Mouse (Mus musculus) CH12.LX (cell line): Measurements from ENCODE around the gene Fyb. TPM values are rescaled to one million over a fixed set of nuclear protein-coding genes. Genes with fewer than 3 reads are reported as not detected.

ENCODE experiments used
- DNase-seq: peaks from one replicate; pipeline ENCODE4 v3.0.0-alpha.2; 2013; ENCODE audit errors: extremely low read depth
- H3K27ac ChIP-seq: 2 replicates; pipeline ENCODE4 v1.5.1; 2012; ENCODE audit warnings: low read depth, mild to moderate bottlenecking, control low read depth, moderate library complexity; ENCODE audit not compliant: insufficient read depth
- H3K27me3 ChIP-seq: replicated peaks from 2 replicates; pipeline ENCODE3; 2012; ENCODE audit warnings: inconsistent platforms
- H3K36me3 ChIP-seq, 2 experiments: replicated peaks in 1 of 2; 2 replicates each; pipeline versions ENCODE3 to v1.6.1; 2012; ENCODE audit warnings: inconsistent platforms in 1 of 2, low read length in 1 of 2, mild to moderate bottlenecking in 1 of 2, mixed read lengths in 1 of 2, moderate library complexity in 1 of 2; ENCODE audit not compliant: control insufficient read depth in 1 of 2, insufficient read depth in 1 of 2
- H3K4me1 ChIP-seq, 2 experiments: 2 replicates each; pipeline ENCODE4 v1.6.1; 2012; ENCODE audit warnings: inconsistent platforms in 1 of 2, moderate library complexity in 1 of 2; ENCODE audit not compliant: insufficient read depth in 2 of 2, control insufficient read depth in 1 of 2
- H3K4me2 ChIP-seq: 2 replicates; pipeline ENCODE4 v1.6.1; 2012; ENCODE audit warnings: low read depth, mild to moderate bottlenecking, control low read depth; ENCODE audit not compliant: poor library complexity, insufficient read depth, severe bottlenecking
- H3K4me3 ChIP-seq, 3 experiments: fragments of 150-350 bp in 1 of 3; sonication (generic) in 1 of 3; replicated peaks in 1 of 3; 2 replicates each; pipeline versions ENCODE3 to v1.5.1; 2011 to 2012; ENCODE audit warnings: low read depth in 2 of 3, low read length in 2 of 3, mild to moderate bottlenecking in 2 of 3, moderate library complexity in 2 of 3, control low read depth in 1 of 3, improper control_type of control experiment in 1 of 3, inconsistent platforms in 1 of 3, mixed read lengths in 1 of 3; ENCODE audit not compliant: poor library complexity in 1 of 3
- H3K79me2 ChIP-seq: replicated peaks from 2 replicates; pipeline ENCODE4 v1.6.1; 2012; ENCODE audit warnings: mild to moderate bottlenecking, moderate library complexity; ENCODE audit not compliant: control insufficient read depth, poor library complexity, insufficient read depth, severe bottlenecking; ENCODE audit errors: extremely low read depth
- H3K9ac ChIP-seq: 2 replicates; pipeline ENCODE4 v1.6.1; 2012; ENCODE audit warnings: low read depth, mild to moderate bottlenecking, control low read depth, moderate library complexity; ENCODE audit not compliant: insufficient read depth
- H3K9me3 ChIP-seq: replicated peaks from 2 replicates; pipeline ENCODE3; 2012; ENCODE audit warnings: low read length, inconsistent platforms, mixed read lengths
- CHD1 ChIP-seq: IDR thresholded peaks from 2 replicates; pipeline ENCODE4 v1.6.1; 2012; ENCODE audit warnings: low read depth, low read length, improper control_type of control experiment, inconsistent platforms
- CTCF ChIP-seq, 2 experiments: IDR thresholded peaks in 1 of 2; conservative IDR thresholded peaks in 1 of 2; 2 replicates each; pipeline ENCODE4 v1.5.1; 2011 to 2012; ENCODE audit warnings: low read depth in 2 of 2, low read length in 2 of 2, improper control_type of control experiment in 1 of 2, inconsistent platforms in 1 of 2, mild to moderate bottlenecking in 1 of 2, moderate library complexity in 1 of 2
- E2F4 ChIP-seq: IDR thresholded peaks from 2 replicates; pipeline ENCODE4 v1.6.1; 2011; ENCODE audit warnings: low read depth, low read length, improper control_type of control experiment; ENCODE audit not compliant: insufficient replicate concordance
- EP300 ChIP-seq: IDR thresholded peaks from 2 replicates; pipeline ENCODE4 v1.6.1; 2011; ENCODE audit warnings: low read length, improper control_type of control experiment
- ETS1 ChIP-seq: conservative IDR thresholded peaks from 2 replicates; pipeline ENCODE4 v1.6.1; 2012; ENCODE audit warnings: low read depth, mild to moderate bottlenecking, inconsistent platforms, low read length, improper control_type of control experiment, moderate library complexity
- GABPA ChIP-seq: IDR thresholded peaks from 2 replicates; pipeline ENCODE4 v1.6.1; 2012; ENCODE audit warnings: low read depth, low read length, improper control_type of control experiment, inconsistent platforms; ENCODE audit not compliant: insufficient replicate concordance
- JUN ChIP-seq: IDR thresholded peaks from 2 replicates; pipeline ENCODE4 v1.6.1; 2011; ENCODE audit warnings: low read depth, mild to moderate bottlenecking, low read length, improper control_type of control experiment, moderate library complexity; ENCODE audit not compliant: insufficient read depth
- MYC ChIP-seq: IDR thresholded peaks from 2 replicates; pipeline ENCODE4 v1.6.1; 2011; ENCODE audit warnings: low read depth, mild to moderate bottlenecking, improper control_type of control experiment, low read length
- NRF1 ChIP-seq: IDR thresholded peaks from 2 replicates; pipeline ENCODE4 v1.6.1; 2014; ENCODE audit warnings: low read depth, mild to moderate bottlenecking, inconsistent platforms, low read length, improper control_type of control experiment, moderate library complexity
- RAD21 ChIP-seq: IDR thresholded peaks from 2 replicates; pipeline ENCODE4 v1.6.1; 2011; ENCODE audit warnings: low read depth, mild to moderate bottlenecking, low read length, improper control_type of control experiment, moderate library complexity
- SIN3A ChIP-seq: IDR thresholded peaks from 2 replicates; pipeline ENCODE4 v1.6.1; 2012; ENCODE audit warnings: low read length, improper control_type of control experiment, inconsistent platforms
- TBP ChIP-seq: conservative IDR thresholded peaks from 2 replicates; pipeline ENCODE4 v1.6.1; 2011; ENCODE audit warnings: low read depth, low read length, improper control_type of control experiment
- UBTF ChIP-seq: IDR thresholded peaks from 2 replicates; pipeline ENCODE4 v1.6.1; 2012; ENCODE audit warnings: low read depth, mild to moderate bottlenecking, inconsistent platforms, low read length, improper control_type of control experiment, moderate library complexity
- USF2 ChIP-seq: conservative IDR thresholded peaks from 2 replicates; pipeline ENCODE4 v1.6.1; 2011; ENCODE audit warnings: low read depth, low read length, improper control_type of control experiment
- dilution Hi-C: fragments of 300-500 bp; cut with MboI; formaldehyde crosslinking; loops from 2 replicates; pipeline ENCODE4 v1.14.3; 2020; ENCODE audit warnings: low sequenced_read_pairs; ENCODE audit not compliant: extremely low pct_unique_long_range_greater_than_20kb, extremely low pct_ligation_motif_present
- in situ Hi-C: fragments of 300-500 bp; cut with MboI; formaldehyde crosslinking; loops from 3 replicates; pipeline ENCODE4 v1.14.3; 2019; ENCODE audit warnings: low sequenced_read_pairs, low pct_ligation_motif_present, low pct_unique_long_range_greater_than_20kb, mixed read lengths
- polyA plus RNA-seq: library from polyadenylated mRNA; unstranded; fragments of >175 nt; gene quantifications from 2 replicates; pipeline ENCODE4 v1.2.1, GENCODE M21; 2012; ENCODE audit warnings: low read depth; ENCODE audit not compliant: insufficient read length
- total RNA-seq, 2 experiments: library from RNA; depleted of rRNA; stranded (reverse); fragments of 300-350 nt in 1 of 2; fragments of >200 nt in 1 of 2; gene quantifications; 2 replicates each; pipeline ENCODE4 v1.2.3; 2012 to 2014

Gene Fyb
- total RNA-seq (2012; rRNA removed) (53.1 and 60.1 TPM in 2 replicates), total RNA-seq (2014; rRNA removed) (13.4 and 17.6 TPM in 2 replicates), polyA plus RNA-seq (32.2 and 127 TPM in 2 replicates)

GRCm38 (mm10) chr15:6522653-6523167 is at the start of gene Fyb:
Gene Fyb (plus strand): TSS chr15:6522853.
- Histone ChIP-seq H3K4me3 (no peak within 1 kb of the TSS), H3K4me1 (peaks cover 2 to 22% of the 10 kb centered on the region in 2 experiments; a peak in 2 of 4 replicates), H3K4me2 (peak within 1 kb of the TSS; percentile 85), H3K79me2 (no peaks in the 10 kb centered on the region), H3K27ac (no peak within 1 kb of the TSS), H3K36me3 (no peaks in the 10 kb centered on the region), H3K9me3 (no peaks in the 10 kb centered on the region), H3K27me3 (no peaks in the 10 kb centered on the region), H3K9ac (no peak within 1 kb of the TSS)
- dilution Hi-C loops (no loop called here), in situ Hi-C loops (no loop called here)
- no peak for DNase-seq
- no peak for TF ChIP-seq TBP
- no peak for TF ChIP-seq CTCF (conservative IDR thresholded peaks at IDR 0.05 in 1 of 2, IDR thresholded peaks at IDR 0.05 in 1 of 2; ENCODE audit: low read depth in 2 of 2, low read length in 2 of 2)
- no peak for TF ChIP-seq RAD21
- TF ChIP-seq GABPA: no peak

GRCm38 (mm10) chr15:6483561-6483960 is 39.1 kb upstream of the Fyb start:
- Histone ChIP-seq H3K36me3 (no peaks in the 10 kb centered on the region), H3K4me1 (no peaks in the 10 kb centered on the region), H3K27me3 (no peaks in the 10 kb centered on the region), H3K27ac (no peak overlapping the region), H3K9me3 (no peaks in the 10 kb centered on the region), H3K9ac (no peak overlapping the region), H3K4me3 (no peak overlapping the region), H3K4me2 (no peak overlapping the region), H3K79me2 (no peaks in the 10 kb centered on the region)
- in situ Hi-C loops (no loop called here), dilution Hi-C loops (no loop called here)
- DNase-seq: no peak
- TF ChIP-seq USF2: no peak
- no peak for TF ChIP-seq TBP
- TF ChIP-seq E2F4: no peak
- no peak for TF ChIP-seq MYC
- no peak for TF ChIP-seq JUN
- no peak for TF ChIP-seq NRF1
- no peak for TF ChIP-seq CHD1
- no peak for TF ChIP-seq ETS1
- TF ChIP-seq UBTF: no peak
- TF ChIP-seq EP300: no peak
- TF ChIP-seq SIN3A: no peak
